ENCODE assay signal across 17 mouse cellular contexts in genomic region chr4:154731345-154731744, GRCm38 (mm10).
DNase-seq lines count a peak whose midpoint lies in the region; ATAC-seq and TF ChIP-seq lines count a peak whose summit lies in the region.
"Had no signal": no experiment of that assay in that cellular context is flagged by ENCODE, and none has a peak within 500 bp of the region (broad histone marks: within the 10 kb centered on the region; RNA-seq: fewer than 3 reads in every experiment).

No protein-coding gene starts in this region.

- H3K4me1 ChIP-seq in ES-Bruce4 (ENCODE audit: control insufficient read depth, insufficient read depth, low read length): peaks cover 4% of the 10 kb centered on the region
- H3K4me1 ChIP-seq in limb, embryonic 10.5 days: peaks cover 90% of the 10 kb centered on the region
- H3K4me1 ChIP-seq in neural tube, embryonic 13.5 days (replicated peaks): peaks cover 18% of the 10 kb centered on the region
- H3K4me1 ChIP-seq: liver, embryonic 15.5 days; midbrain, embryonic 12.5 days had no signal

- TF ChIP-seq EP300 in ES-Bruce4 (IDR thresholded peaks at IDR 0.05; ENCODE audit: insufficient read depth, low read depth, low read length): 0 out of 2 replicates have a peak, but pooled peaks have one; percentile 16

- peak; percentile 50; the same call in 1 of the 2 replicates for ATAC-seq in neural tube, embryonic 13.5 days (ENCODE audit: low read depth)
- ATAC-seq: forebrain, postnatal 0 days; hindbrain, embryonic 16.5 days; intestine, postnatal 0 days had no signal

- no peak overlapping the region for H3K4me2 ChIP-seq in neural tube, embryonic 13.5 days
- H3K4me2 ChIP-seq: heart, embryonic 13.5 days; liver, embryonic 15.5 days; midbrain, embryonic 12.5 days had no signal

- no peak overlapping the region for H3K9ac ChIP-seq in ES-Bruce4 (ENCODE audit: low read depth, poor library complexity, severe bottlenecking)
- no peak overlapping the region for H3K9ac ChIP-seq in neural tube, embryonic 13.5 days
- H3K9ac ChIP-seq: forebrain, postnatal 0 days; heart, embryonic 13.5 days; liver, embryonic 15.5 days; midbrain, embryonic 12.5 days had no signal

- DNase-seq in heart, adult 11 months: peak; percentile 60
- DNase-seq in heart, adult 18-20 months: no peak
- peak; percentile 78 for DNase-seq in limb, embryonic 10.5 days (ENCODE audit: low spot score)
- no peak for DNase-seq in kidney, adult 11 months
- DNase-seq in layer of hippocampus, postnatal 36 days: no peak
- DNase-seq: cerebellum, adult 9-11 months; forebrain, postnatal 0 days; gastrocnemius, adult 2 months had no signal

- no peaks in the 10 kb centered on the region for H3K36me3 ChIP-seq in ES-Bruce4 (ENCODE audit: control insufficient read depth, insufficient read depth, low read length, poor library complexity, severe bottlenecking)
- no peaks in the 10 kb centered on the region for H3K36me3 ChIP-seq in limb, embryonic 10.5 days
- no peaks in the 10 kb centered on the region for H3K36me3 ChIP-seq in neural tube, embryonic 13.5 days
- H3K36me3 ChIP-seq: heart, embryonic 13.5 days; liver, embryonic 15.5 days; midbrain, embryonic 12.5 days had no signal

- H3K27ac ChIP-seq in ES-Bruce4 (ENCODE audit: insufficient read depth, low read length): no peak overlapping the region
- peak overlapping the region; percentile 86 for H3K27ac ChIP-seq in limb, embryonic 10.5 days
- H3K27ac ChIP-seq in neural tube, embryonic 13.5 days (replicated peaks): no peak overlapping the region; the same call in 1 of the 2 replicates
- H3K27ac ChIP-seq: gastrocnemius, adult 2 months; heart, embryonic 13.5 days; kidney, postnatal 0 days; liver, embryonic 15.5 days; midbrain, embryonic 12.5 days; stomach, postnatal 0 days had no signal

- TF ChIP-seq CTCF in ES-Bruce4 (IDR thresholded peaks at IDR 0.05; ENCODE audit: low read depth, low read length): no peak

- 32% methylated on average over 15 of the region's 15 CpGs for WGBS in limb, embryonic 10.5 days
- 31% methylated on average over 15 of the region's 15 CpGs for WGBS in neural tube, embryonic 13.5 days

- H3K9me3 ChIP-seq in ES-Bruce4 (replicated peaks; ENCODE audit: control insufficient read depth, insufficient read depth, low read length, poor library complexity, severe bottlenecking): no peaks in the 10 kb centered on the region
- no peaks in the 10 kb centered on the region for H3K9me3 ChIP-seq in limb, embryonic 10.5 days (replicated peaks)
- no peaks in the 10 kb centered on the region for H3K9me3 ChIP-seq in neural tube, embryonic 13.5 days
- H3K9me3 ChIP-seq: heart, embryonic 13.5 days; liver, embryonic 15.5 days; midbrain, embryonic 12.5 days had no signal

- no peak for TF ChIP-seq POLR2A in ES-Bruce4 (IDR thresholded peaks at IDR 0.05; ENCODE audit: insufficient read depth, low read length)

- no peak overlapping the region for H3K4me3 ChIP-seq in ES-Bruce4 (ENCODE audit: low read depth, low read length)
- no peak overlapping the region for H3K4me3 ChIP-seq in limb, embryonic 10.5 days
- H3K4me3 ChIP-seq in neural tube, embryonic 13.5 days: no peak overlapping the region
- H3K4me3 ChIP-seq: gastrocnemius, adult 2 months; heart, embryonic 13.5 days; liver, embryonic 15.5 days; midbrain, embryonic 12.5 days had no signal

- H3K27me3 ChIP-seq in ES-Bruce4 (ENCODE audit: control insufficient read depth, insufficient read depth, low read length, poor library complexity, severe bottlenecking): no peaks in the 10 kb centered on the region
- H3K27me3 ChIP-seq in limb, embryonic 10.5 days (ENCODE audit: low read depth, poor library complexity, severe bottlenecking): no peaks in the 10 kb centered on the region
- peaks cover 10% of the 10 kb centered on the region; the same call in 1 of the 2 replicates for H3K27me3 ChIP-seq in neural tube, embryonic 13.5 days
- H3K27me3 ChIP-seq: liver, embryonic 15.5 days; midbrain, embryonic 12.5 days had no signal

Comparison
In these comparisons a context has a peak if more than half of its experiments do, and no peak if none do; other contexts are left out.
1. DNase-seq: peak in heart, adult 11 months (single experiment) and limb, embryonic 10.5 days (single experiment); none in heart, adult 18-20 months (0 of 2), kidney, adult 11 months (single experiment) and layer of hippocampus, postnatal 36 days (0 of 2).